Mouse (Mus musculus) hindbrain, embryonic 14.5 days (tissue): ENCODE measurements around the gene Ipmk. TPM values are rescaled to one million over a fixed set of nuclear protein-coding genes. Genes with fewer than 3 reads are reported as not detected.
"Not testable (repeated sequence)": the region's sequence is repeated elsewhere in the genome, so short reads cannot be mapped to it uniquely, and the experiment has no call there.

Source experiments
- ATAC-seq: fragments of 200-750 bp; cut with Nextera tagmentation; 2 replicates; pipeline ENCODE4 v1.8.0; 2017; ENCODE audit warnings: moderate number of reproducible peaks, mild to moderate bottlenecking, moderate TSS enrichment, moderate library complexity; ENCODE audit not compliant: low FRiP score
- DNase-seq: peaks from one replicate; pipeline ENCODE4 v3.0.0-alpha.2; 2015; ENCODE audit warnings: low spot score
- H3K27ac ChIP-seq: fragments of 300-500 bp; sonication (generic); 2 replicates; pipeline ENCODE4 v1.5.1; 2014; ENCODE audit warnings: mild to moderate bottlenecking, moderate library complexity
- H3K27me3 ChIP-seq: fragments of 300-500 bp; sonication (generic); 2 replicates; pipeline ENCODE4 v1.6.1; 2014; ENCODE audit warnings: mild to moderate bottlenecking, low read length, mixed read lengths; ENCODE audit not compliant: control insufficient read depth, insufficient read depth
- H3K36me3 ChIP-seq: fragments of 300-500 bp; sonication (generic); replicated peaks from 2 replicates; pipeline ENCODE4 v1.6.1; 2014; ENCODE audit not compliant: control insufficient read depth, insufficient read depth
- H3K4me1 ChIP-seq: fragments of 300-500 bp; sonication (generic); replicated peaks from 2 replicates; pipeline ENCODE4 v1.6.1; 2014; ENCODE audit warnings: antibody characterized with exemption, low read length, mixed read lengths; ENCODE audit not compliant: control insufficient read depth, insufficient read depth
- H3K4me2 ChIP-seq: fragments of 300-500 bp; sonication (generic); replicated peaks from 2 replicates; pipeline ENCODE4 v1.6.1; 2014; ENCODE audit warnings: mild to moderate bottlenecking, moderate library complexity
- H3K4me3 ChIP-seq: fragments of 300-500 bp; sonication (generic); replicated peaks from 2 replicates; pipeline ENCODE4 v1.5.1; 2014; ENCODE audit warnings: mild to moderate bottlenecking, low read length
- H3K9ac ChIP-seq: fragments of 300-500 bp; sonication (generic); 2 replicates; pipeline ENCODE4 v1.6.1; 2014
- H3K9me3 ChIP-seq: fragments of 300-500 bp; sonication (generic); 2 replicates; pipeline ENCODE4 v1.6.1; 2016; ENCODE audit warnings: low read length; ENCODE audit not compliant: control insufficient read depth
- WGBS: fragments of 180-500 bp; shearing (Covaris S2); extraction: QIAGEN DNeasy Blood & Tissue Kit; methylation state at CpG from one replicate; pipeline ENCODE4 v1.1.7; 2014; 5-methylcytosine and 5-hydroxymethylcytosine counted together
- polyA plus RNA-seq: library from polyadenylated mRNA; unstranded; fragments of >200 nt; fragmentation: Nextera tagmentation; extraction: Ambion mirVana; gene quantifications from 2 replicates; pipeline ENCODE4 v1.2.1, GENCODE M21; 2014

Ipmk gene
- polyA plus RNA-seq, 1 experiment from 2014 or later = 25.9 TPM

DNA sequence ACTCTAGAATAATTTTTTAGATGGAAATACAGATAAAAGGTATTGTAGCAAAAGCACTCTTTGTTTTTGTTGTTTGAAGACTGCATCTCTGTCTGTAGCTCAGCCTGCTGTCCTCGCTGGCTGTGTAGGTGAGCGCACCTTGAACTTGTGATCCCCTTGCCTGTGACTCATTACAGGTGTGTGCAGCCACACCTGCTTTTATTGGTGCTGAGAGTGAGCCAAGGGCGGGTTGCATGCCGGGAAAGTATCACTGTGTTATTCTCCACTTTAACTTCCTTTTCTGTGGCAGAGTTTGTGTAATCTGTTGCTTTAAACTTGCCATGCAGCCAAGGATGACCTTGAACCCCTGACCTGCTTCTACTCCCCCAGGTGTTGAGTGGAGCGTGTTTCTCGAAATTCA, 28.5 kb downstream of the Ipmk start:
- 93% methylated on average over 6 of the region's 6 CpGs for WGBS
- Histone ChIP-seq H3K4me1 (no peaks in the 10 kb centered on the region), H3K9ac (no peak overlapping the region), H3K36me3 (peaks cover 45% of the 10 kb centered on the region), H3K27me3 (no peaks in the 10 kb centered on the region), H3K4me2 (no peak overlapping the region), H3K27ac (no peak overlapping the region), H3K4me3 (no peak overlapping the region), H3K9me3 (no peaks in the 10 kb centered on the region)
- no peak for ATAC-seq
- no peak for DNase-seq

GRCm38 (mm10) chr10:71380406-71380805, 32.8 kb downstream of the Ipmk start:
- WGBS = 96% methylated on average over 7 of the region's 7 CpGs
- Histone ChIP-seq H3K36me3 (peaks cover 44% of the 10 kb centered on the region), H3K9me3 (no peaks in the 10 kb centered on the region), H3K4me2 (no peak overlapping the region), H3K27ac (no peak overlapping the region), H3K9ac (no peak overlapping the region), H3K4me3 (no peak overlapping the region), H3K27me3 (no peaks in the 10 kb centered on the region), H3K4me1 (no peaks in the 10 kb centered on the region)
- ATAC-seq (no peak), DNase-seq (no peak)

DNA sequence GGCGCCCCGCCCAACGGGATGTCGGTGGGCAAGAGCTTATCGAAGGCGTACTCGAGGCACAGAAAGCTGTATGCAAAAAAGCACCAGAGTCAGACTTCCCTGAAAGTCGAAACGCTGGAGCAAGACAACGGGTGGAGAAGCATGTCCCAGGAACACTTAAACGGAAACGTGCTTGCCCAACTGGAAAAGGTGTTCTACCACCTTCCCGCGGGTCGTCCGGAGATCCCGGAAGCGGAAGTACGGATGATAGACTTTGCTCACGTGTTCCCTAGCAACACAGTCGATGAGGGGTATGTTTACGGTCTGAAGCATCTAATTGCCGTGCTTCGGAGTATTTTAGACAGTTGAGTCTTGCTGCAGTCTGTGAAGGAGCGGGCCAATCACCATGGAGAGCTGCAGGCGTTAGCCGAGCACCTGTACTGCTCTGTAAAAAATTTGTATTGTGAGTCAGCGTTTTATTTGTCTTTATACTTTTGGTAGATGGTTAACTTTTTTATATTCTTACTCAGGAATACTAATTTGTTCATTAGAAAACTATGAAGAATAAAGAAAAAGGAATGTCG, 34.0 kb downstream of the Ipmk start:
- Histone ChIP-seq H3K27ac (no peak overlapping the region), H3K4me1 (no peaks in the 10 kb centered on the region), H3K4me2 (no peak overlapping the region), H3K4me3 (no peak overlapping the region), H3K9ac (no peak overlapping the region), H3K36me3 (peaks cover 42% of the 10 kb centered on the region), H3K9me3 (no peaks in the 10 kb centered on the region), H3K27me3 (no peaks in the 10 kb centered on the region)
- DNase-seq (no peak), ATAC-seq (no peak)
- WGBS = 90% methylated on average over 29 of the region's 29 CpGs

GRCm38 (mm10) chr10:71382109-71382508, 34.5 kb downstream of the Ipmk start:
- no peak overlapping the region for H3K4me2 ChIP-seq
- H3K36me3 ChIP-seq = peaks cover 36% of the 10 kb centered on the region
- H3K9me3 ChIP-seq = no peaks in the 10 kb centered on the region
- H3K4me3 ChIP-seq = no peak overlapping the region
- no peak for ATAC-seq
- H3K9ac ChIP-seq = no peak overlapping the region
- no peaks in the 10 kb centered on the region for H3K27me3 ChIP-seq
- WGBS = 71% methylated on average over 7 of the region's 7 CpGs
- DNase-seq = no peak
- no peaks in the 10 kb centered on the region for H3K4me1 ChIP-seq
- H3K27ac ChIP-seq = no peak overlapping the region

- 85% methylated on average over 8 of the region's 8 CpGs for WGBS
- Histone ChIP-seq H3K9me3 (no peaks in the 10 kb centered on the region), H3K36me3 (peaks cover 32% of the 10 kb centered on the region; the same call in 1 of the 2 replicates), H3K4me1 (no peaks in the 10 kb centered on the region), H3K27me3 (no peaks in the 10 kb centered on the region), H3K4me2 (no peak overlapping the region), H3K9ac (no peak overlapping the region), H3K4me3 (no peak overlapping the region), H3K27ac (no peak overlapping the region)
- DNase-seq = no peak
- ATAC-seq = no peak
These were observed 35.4 kb downstream of the Ipmk start for GRCm38 (mm10) chr10:71382858-71383551.

GRCm38 (mm10) chr10:71383552-71383924, 36.0 kb downstream of the Ipmk start:
- not testable (repeated sequence) for H3K27ac ChIP-seq, H3K9ac ChIP-seq, H3K9me3 ChIP-seq, ATAC-seq, DNase-seq, H3K27me3 ChIP-seq, H3K4me1 ChIP-seq, H3K4me3 ChIP-seq, H3K4me2 ChIP-seq
- H3K36me3 ChIP-seq = peaks cover 31% of the 10 kb centered on the region; the same call in 1 of the 2 replicates
- WGBS = 90% methylated on average over 6 of the region's 6 CpGs

DNA sequence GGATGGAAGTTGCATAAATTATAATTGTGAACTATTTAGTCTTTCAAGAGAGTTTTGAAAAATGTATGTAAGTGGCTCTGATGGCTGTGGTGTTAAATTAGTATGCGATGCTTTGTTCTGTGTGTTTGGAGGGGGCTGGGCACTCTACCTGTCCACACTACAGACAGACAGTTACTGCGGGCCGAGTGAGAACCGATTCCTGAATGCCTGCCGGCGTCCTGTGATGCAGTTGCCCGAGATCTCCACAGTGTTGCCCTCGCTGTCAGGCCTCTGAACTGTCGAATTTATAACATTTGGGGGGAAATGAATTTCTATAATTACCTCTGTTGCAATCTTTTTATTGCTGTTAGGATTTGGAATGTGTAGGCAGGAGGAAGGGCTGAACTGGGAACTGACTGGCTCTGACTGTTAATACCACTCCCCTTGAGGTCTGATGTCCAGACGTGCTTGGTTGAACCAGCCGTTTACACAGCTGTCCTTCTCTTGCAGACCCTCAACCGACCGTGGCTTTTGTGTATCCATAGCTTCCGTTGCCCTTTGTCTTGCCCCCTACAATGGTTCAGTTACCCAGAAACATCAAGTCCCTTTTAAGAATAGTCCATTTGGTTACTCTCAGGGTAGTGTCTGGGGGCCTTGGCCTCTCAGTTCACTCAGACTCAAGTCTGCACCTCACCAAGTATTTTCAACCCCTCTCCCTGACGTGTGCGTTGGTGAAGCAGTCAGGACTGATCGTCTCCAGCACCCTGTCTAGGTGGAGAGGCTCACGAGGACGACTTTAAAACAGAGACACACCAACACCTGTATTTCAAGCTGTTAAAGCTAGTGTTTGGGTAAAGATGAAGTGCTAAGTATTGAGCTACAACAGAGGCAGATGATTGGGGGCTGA, 36.8 kb downstream of the Ipmk start:
- Histone ChIP-seq H3K27ac (no peak overlapping the region), H3K9me3 (no peaks in the 10 kb centered on the region), H3K4me1 (no peaks in the 10 kb centered on the region), H3K4me3 (no peak overlapping the region), H3K4me2 (no peak overlapping the region), H3K9ac (no peak overlapping the region), H3K27me3 (no peaks in the 10 kb centered on the region), H3K36me3 (peaks cover 23% of the 10 kb centered on the region; the same call in 1 of the 2 replicates)
- DNase-seq (no peak), ATAC-seq (no peak)
- 59% methylated on average over 19 of the region's 19 CpGs for WGBS

DNA sequence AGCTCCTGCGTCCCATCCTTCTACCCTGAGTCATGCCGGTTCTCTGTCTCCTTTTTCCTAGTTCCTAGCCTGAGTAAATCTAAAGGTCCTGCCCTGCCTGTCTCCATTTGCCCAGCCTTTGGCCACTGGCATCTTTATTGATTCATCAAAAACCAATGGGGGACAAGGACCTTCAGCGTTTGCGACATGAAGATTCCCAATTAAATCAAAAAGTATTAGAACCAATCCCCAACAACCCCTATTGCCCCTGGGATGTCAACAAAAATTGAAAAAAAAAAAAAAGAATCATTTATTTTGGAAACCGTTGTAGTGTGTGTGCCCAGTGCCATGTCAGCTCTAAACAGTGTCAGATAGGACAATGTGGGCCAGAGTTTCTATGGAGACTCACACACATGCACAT, 41.7 kb downstream of the Ipmk start:
- WGBS = 94% methylated on average over 5 of the region's 5 CpGs
- H3K27ac ChIP-seq = no peak overlapping the region

GRCm38 (mm10) chr10:71398383-71399145, 51.0 kb downstream of the Ipmk start:
- no peaks in the 10 kb centered on the region for H3K27me3 ChIP-seq
- no peak overlapping the region for H3K4me2 ChIP-seq
- H3K4me3 ChIP-seq = no peak overlapping the region
- H3K9ac ChIP-seq = no peak overlapping the region
- no peak overlapping the region for H3K27ac ChIP-seq
- 88% methylated on average over 10 of the region's 10 CpGs for WGBS
- no peaks in the 10 kb centered on the region for H3K9me3 ChIP-seq
- no peak for ATAC-seq
- no peaks in the 10 kb centered on the region for H3K36me3 ChIP-seq
- DNase-seq = no peak
- H3K4me1 ChIP-seq = no peaks in the 10 kb centered on the region

More for the DNA sequence above, 41.7 kb downstream of the Ipmk start:
- no peak for ATAC-seq
- H3K27me3 ChIP-seq = no peaks in the 10 kb centered on the region
- H3K9me3 ChIP-seq = 0 out of 2 replicates have a peak, but pooled peaks cover 7% of the 10 kb centered on the region
- H3K9ac ChIP-seq = no peak overlapping the region
- H3K4me2 ChIP-seq = no peak overlapping the region
- DNase-seq = no peak
- H3K36me3 ChIP-seq = no peaks in the 10 kb centered on the region
- H3K4me1 ChIP-seq = no peaks in the 10 kb centered on the region
- H3K4me3 ChIP-seq = no peak overlapping the region
